Mouse (Mus musculus): Measurements from ENCODE around the gene Gm10337.

DNA sequence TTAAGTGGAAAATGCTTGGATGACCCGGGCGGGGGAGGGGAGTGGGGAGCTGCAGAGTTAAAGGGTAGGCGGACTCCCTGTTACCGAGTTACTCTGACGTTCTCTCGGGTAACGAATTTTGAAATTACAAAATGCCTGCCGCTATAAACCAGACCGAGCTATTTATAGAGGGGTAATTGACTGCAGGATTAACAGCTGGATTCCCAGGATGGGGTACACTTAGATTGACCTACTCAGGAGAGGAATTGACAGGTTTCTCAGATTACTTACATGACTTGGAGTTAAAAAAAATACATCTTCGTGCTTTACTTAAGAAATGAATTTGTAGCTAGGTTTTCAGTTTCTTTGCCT lies 32.3 kb upstream of the Gm10337 start:
- TF ChIP-seq CTCF (IDR thresholded peaks at IDR 0.05) (no peak), EP300 (IDR thresholded peaks at IDR 0.05) (no peak)
